Mouse (Mus musculus): Measurements from ENCODE around the gene Irf2bpl. TPM values are rescaled to one million over a fixed set of nuclear protein-coding genes. Genes with fewer than 3 reads are reported as not detected.

The Irf2bpl gene
- total RNA-seq, 4 experiments from 2014 or later, result 60.7 to 74.9 (median 68.5) TPM

- no peak for DNase-seq (ENCODE audit: low spot score in 2 of 2)
Measured at GRCm38 (mm10) chr12:86887381-86888129, 3.0 kb upstream of the Irf2bpl start.

GRCm38 (mm10) chr12:86886446-86886965 lies 1.9 kb upstream of the Irf2bpl start:
- DNase-seq (ENCODE audit: low spot score in 2 of 2), result no peak

GRCm38 (mm10) chr12:86885746-86886145 lies 1.1 kb upstream of the Irf2bpl start:
- DNase-seq (ENCODE audit: low spot score in 2 of 2), result no peak

- DNase-seq (ENCODE audit: low spot score in 2 of 2), result no peak
Measured at GRCm38 (mm10) chr12:86885336-86885735, 738 bp upstream of the Irf2bpl start.

- DNase-seq (ENCODE audit: low spot score in 2 of 2), result no peak
Measured at GRCm38 (mm10) chr12:86883280-86884196, 1.1 kb downstream of the Irf2bpl start.

- no peak for DNase-seq (ENCODE audit: low spot score in 2 of 2)
Measured at GRCm38 (mm10) chr12:86883019-86883279, 1.6 kb downstream of the Irf2bpl start.

- DNase-seq (ENCODE audit: low spot score in 2 of 2), result peak in 1 of 2 experiments; percentile 74
Measured at GRCm38 (mm10) chr12:86882279-86883018, 2.1 kb downstream of the Irf2bpl start.

GRCm38 (mm10) chr12:86881809-86882278 lies 2.8 kb downstream of the Irf2bpl start:
- DNase-seq (ENCODE audit: low spot score in 2 of 2), result no peak

- no peak for DNase-seq (ENCODE audit: low spot score in 2 of 2)
Measured at GRCm38 (mm10) chr12:86880090-86880723, 4.4 kb downstream of the Irf2bpl start.

GRCm38 (mm10) chr12:86879446-86880085 lies 5.0 kb downstream of the Irf2bpl start:
- DNase-seq (ENCODE audit: low spot score in 2 of 2), result no peak

GRCm38 (mm10) chr12:86878426-86879353 lies 5.9 kb downstream of the Irf2bpl start:
- no peak for DNase-seq (ENCODE audit: low spot score in 2 of 2)

GRCm38 (mm10) chr12:86876981-86877380 lies 7.6 kb downstream of the Irf2bpl start:
- DNase-seq (ENCODE audit: low spot score in 2 of 2), result no peak

GRCm38 (mm10) chr12:86876116-86876515 lies 8.5 kb downstream of the Irf2bpl start:
- DNase-seq (ENCODE audit: low spot score in 2 of 2), result no peak

GRCm38 (mm10) chr12:86872335-86873040 lies 12.1 kb downstream of the Irf2bpl start:
- no peak for DNase-seq (ENCODE audit: low spot score in 2 of 2)

- no peak for DNase-seq (ENCODE audit: low spot score in 2 of 2)
Measured at GRCm38 (mm10) chr12:86871666-86872334, 12.8 kb downstream of the Irf2bpl start.

- no peak for DNase-seq (ENCODE audit: low spot score in 2 of 2)
Measured at GRCm38 (mm10) chr12:86870996-86871395, 13.6 kb downstream of the Irf2bpl start.

GRCm38 (mm10) chr12:86869761-86870160 lies 14.8 kb downstream of the Irf2bpl start:
- no peak for DNase-seq (ENCODE audit: low spot score in 2 of 2)

All from left cerebral cortex, adult 8-10 months (tissue).